Mouse (Mus musculus) kidney, postnatal 0 days (tissue): ENCODE measurements around the gene Xylt1. TPM values are rescaled to one million over a fixed set of nuclear protein-coding genes. Genes with fewer than 3 reads are reported as not detected.

ENCODE experiments used
- ATAC-seq: fragments of 200-750 bp; cut with Nextera tagmentation; replicated peaks from 2 replicates; pipeline ENCODE4 v1.8.0; 2017; ENCODE audit warnings: low read depth, moderate number of reproducible peaks, moderate TSS enrichment, moderate library complexity; ENCODE audit not compliant: low FRiP score
- DNase-seq: peaks from one replicate; pipeline ENCODE4 v3.0.0-alpha.2; 2016; ENCODE audit warnings: low spot score
- H3K27ac ChIP-seq: fragments of 300-500 bp; sonication (generic); 2 replicates; pipeline ENCODE4 v1.5.1; 2014; ENCODE audit warnings: mild to moderate bottlenecking
- H3K27me3 ChIP-seq: fragments of 300-500 bp; sonication (generic); 2 replicates; pipeline ENCODE4 v1.6.1; 2014; ENCODE audit warnings: low read length, mixed read lengths; ENCODE audit not compliant: insufficient read depth
- H3K36me3 ChIP-seq: fragments of 300-500 bp; sonication (generic); 2 replicates; pipeline ENCODE4 v1.6.1; 2014; ENCODE audit warnings: low read length, mixed read lengths; ENCODE audit not compliant: insufficient read depth
- H3K4me1 ChIP-seq: fragments of 300-500 bp; sonication (generic); replicated peaks from 2 replicates; pipeline ENCODE4 v1.6.1; 2014; ENCODE audit warnings: antibody characterized with exemption, low read length, mixed read lengths; ENCODE audit not compliant: insufficient read depth
- H3K4me2 ChIP-seq: fragments of 300-500 bp; sonication (generic); 2 replicates; pipeline ENCODE4 v1.6.1; 2014; ENCODE audit warnings: mild to moderate bottlenecking, low read length, moderate library complexity, mixed read lengths
- H3K4me3 ChIP-seq: fragments of 300-500 bp; sonication (generic); replicated peaks from 2 replicates; pipeline ENCODE4 v1.5.1; 2014; ENCODE audit warnings: low read depth, low read length
- H3K9ac ChIP-seq: fragments of 300-500 bp; sonication (generic); 2 replicates; pipeline ENCODE4 v1.6.1; 2014; ENCODE audit warnings: low read depth, low read length
- H3K9me3 ChIP-seq: fragments of 300-500 bp; sonication (generic); replicated peaks from 2 replicates; pipeline ENCODE4 v1.6.1; 2016; ENCODE audit warnings: low read length, inconsistent platforms, mixed read lengths
- CTCF ChIP-seq: IDR thresholded peaks from 2 replicates; pipeline ENCODE4 v1.5.1; 2016; ENCODE audit warnings: antibody characterized with exemption, low read depth, mild to moderate bottlenecking, moderate library complexity
- WGBS: fragments of 180-500 bp; shearing (Covaris S2); extraction: QIAGEN DNeasy Blood & Tissue Kit; methylation state at CpG from one replicate; pipeline ENCODE4 v1.1.7; 2014; 5-methylcytosine and 5-hydroxymethylcytosine counted together
- polyA plus RNA-seq: library from polyadenylated mRNA; unstranded; fragments of >200 nt; fragmentation: Nextera tagmentation; extraction: Ambion mirVana; gene quantifications from 2 replicates; pipeline ENCODE4 v1.2.1, GENCODE M21; 2015

Gene Xylt1
- polyA plus RNA-seq, 1 experiment from 2014 or later = 1.7 TPM

- no peak for TF ChIP-seq CTCF
- no peak overlapping the region for H3K4me3 ChIP-seq
- no peaks in the 10 kb centered on the region for H3K9me3 ChIP-seq
- WGBS = 75% methylated on average over 6 of the region's 6 CpGs
- ATAC-seq (no peak), DNase-seq (peak; percentile 42)
- H3K36me3 ChIP-seq = no peaks in the 10 kb centered on the region
- H3K27ac ChIP-seq = no peak overlapping the region
- H3K27me3 ChIP-seq = no peaks in the 10 kb centered on the region
- no peak overlapping the region for H3K4me2 ChIP-seq
- no peaks in the 10 kb centered on the region for H3K4me1 ChIP-seq
- H3K9ac ChIP-seq = no peak overlapping the region
Measured at GRCm38 (mm10) chr7:117368647-117369289, 12.0 kb upstream of the Xylt1 start.

DNA sequence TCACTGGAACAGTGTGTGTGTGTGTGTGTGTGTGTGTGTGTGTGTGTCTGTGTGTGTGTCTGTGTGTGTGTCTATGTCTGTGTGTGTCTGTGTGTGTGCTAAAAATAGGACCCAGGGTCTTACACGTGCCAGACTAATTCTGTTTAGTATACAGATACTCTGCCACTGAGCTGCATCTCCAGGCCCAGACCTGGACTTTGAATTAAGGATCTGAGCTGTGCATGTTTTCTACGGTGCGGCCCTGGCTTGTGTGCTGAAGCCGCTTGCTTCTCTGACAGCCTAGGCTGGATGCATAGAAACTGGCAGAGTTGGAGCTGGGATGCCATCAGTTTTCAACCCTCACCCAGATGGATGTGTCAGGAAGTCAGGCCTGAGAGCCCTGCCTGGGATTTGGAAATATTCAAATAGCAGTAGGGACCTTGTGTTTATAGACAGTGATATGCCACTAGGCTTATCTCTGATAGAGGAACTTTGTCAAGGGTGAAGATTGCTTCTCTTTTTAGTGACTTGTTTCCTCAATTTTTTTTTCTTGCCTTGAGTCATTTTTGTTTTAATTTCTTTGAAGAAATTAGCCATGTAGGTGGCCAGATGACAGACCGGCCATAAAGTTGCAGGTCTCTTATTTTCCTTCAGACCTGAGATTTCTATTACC is 11.4 kb upstream of the Xylt1 start:
- Histone ChIP-seq H3K27ac (no peak overlapping the region), H3K4me3 (no peak overlapping the region), H3K4me2 (no peak overlapping the region), H3K9ac (no peak overlapping the region), H3K9me3 (no peaks in the 10 kb centered on the region), H3K27me3 (no peaks in the 10 kb centered on the region), H3K4me1 (no peaks in the 10 kb centered on the region), H3K36me3 (no peaks in the 10 kb centered on the region)
- TF ChIP-seq CTCF = no peak
- 82% methylated on average over 5 of the region's 5 CpGs for WGBS
- DNase-seq = no peak
- ATAC-seq = no peak

GRCm38 (mm10) chr7:117375886-117376309 is 4.9 kb upstream of the Xylt1 start:
- Histone ChIP-seq H3K4me3 (no peak overlapping the region), H3K4me2 (0 out of 2 replicates have a peak overlapping the region, but pooled peaks have one; percentile 10), H3K9me3 (no peaks in the 10 kb centered on the region), H3K4me1 (peaks cover 6% of the 10 kb centered on the region; the same call in 1 of the 2 replicates), H3K27me3 (no peaks in the 10 kb centered on the region), H3K27ac (no peak overlapping the region), H3K9ac (no peak overlapping the region), H3K36me3 (no peaks in the 10 kb centered on the region)
- peak; percentile 82 for TF ChIP-seq CTCF
- 20% methylated on average over 9 of the region's 9 CpGs for WGBS
- no peak for ATAC-seq
- peak; percentile 87 for DNase-seq

DNA sequence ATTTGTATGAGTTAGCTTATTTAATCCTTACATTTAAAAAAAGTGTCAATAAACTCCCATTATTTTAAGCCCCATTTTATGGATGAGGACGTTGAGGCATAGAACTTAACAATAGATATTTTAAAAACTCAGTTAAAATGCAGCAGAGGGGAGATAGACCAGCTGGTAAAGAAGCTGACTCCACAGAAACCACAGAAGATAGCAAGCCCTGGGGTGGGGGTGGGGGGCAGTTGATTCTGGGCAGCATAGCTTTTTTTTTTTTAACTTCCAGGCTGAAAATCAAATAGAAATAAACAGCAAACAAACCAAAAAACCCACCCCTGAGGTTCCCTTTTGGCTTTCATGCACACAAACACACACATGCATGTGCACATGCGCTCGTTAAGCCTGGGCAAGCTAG is 3.6 kb upstream of the Xylt1 start:
- no peak for DNase-seq
- ATAC-seq = no peak
- Histone ChIP-seq H3K4me2 (no peak overlapping the region), H3K4me1 (peaks cover 10% of the 10 kb centered on the region), H3K27ac (no peak overlapping the region), H3K9ac (no peak overlapping the region), H3K9me3 (no peaks in the 10 kb centered on the region), H3K36me3 (no peaks in the 10 kb centered on the region), H3K27me3 (no peaks in the 10 kb centered on the region), H3K4me3 (no peak overlapping the region)
- 85% methylated on average over 3 of the region's 3 CpGs for WGBS
- TF ChIP-seq CTCF = no peak

GRCm38 (mm10) chr7:117380036-117380417 is 752 bp upstream of the Xylt1 start:
- Histone ChIP-seq H3K4me2 (peak overlapping the region; percentile 91), H3K27ac (0 out of 2 replicates have a peak overlapping the region, but pooled peaks have one; percentile 75), H3K4me3 (peak overlapping the region; percentile 87), H3K27me3 (no peaks in the 10 kb centered on the region), H3K36me3 (no peaks in the 10 kb centered on the region), H3K9ac (peak overlapping the region; percentile 75; the same call in 1 of the 2 replicates), H3K4me1 (peaks cover 12% of the 10 kb centered on the region), H3K9me3 (no peaks in the 10 kb centered on the region)
- no peak for TF ChIP-seq CTCF
- ATAC-seq (no peak), DNase-seq (no peak)
- 9% methylated on average over 7 of the region's 7 CpGs for WGBS

- Histone ChIP-seq H3K9ac (peak overlapping the region; percentile 75), H3K4me1 (peaks cover 12% of the 10 kb centered on the region), H3K27ac (peak overlapping the region; percentile 75), H3K4me3 (peak overlapping the region; percentile 87), H3K27me3 (no peaks in the 10 kb centered on the region), H3K36me3 (no peaks in the 10 kb centered on the region), H3K4me2 (peak overlapping the region; percentile 91), H3K9me3 (no peaks in the 10 kb centered on the region)
- peak; percentile 25; the same call in 1 of the 2 replicates for TF ChIP-seq CTCF
- WGBS = under 1% methylated on average over 62 of the region's 64 CpGs
- ATAC-seq (peak; percentile 65), DNase-seq (peak; percentile 73)
Measured at GRCm38 (mm10) chr7:117381188-117381981, 606 bp downstream of the Xylt1 start.
